Mouse (Mus musculus) heart, embryonic 10.5 days (tissue): ENCODE measurements at regions not wholly inside any gene's neighbourhood (a gene's known extent, or its start where the extent isn't known, plus 50 kb on each side); places are given as distances from the start of the nearest gene placed in this dataset.

Experiments
- DNase-seq: peaks from one replicate; pipeline ENCODE4 v3.0.0-alpha.2; 2017; ENCODE audit warnings: low spot score
- H3K27ac ChIP-seq: fragments of 300-500 bp; sonication (generic); 2 replicates; pipeline ENCODE4 v1.5.1; 2016; ENCODE audit warnings: mild to moderate bottlenecking
- H3K27me3 ChIP-seq: fragments of 300-500 bp; sonication (generic); 2 replicates; pipeline ENCODE4 v1.6.1; 2016; ENCODE audit warnings: mild to moderate bottlenecking; ENCODE audit not compliant: poor library complexity, insufficient read depth, severe bottlenecking
- H3K36me3 ChIP-seq: fragments of 300-500 bp; sonication (generic); 2 replicates; pipeline ENCODE4 v1.6.1; 2016; ENCODE audit warnings: mild to moderate bottlenecking, moderate library complexity
- H3K4me1 ChIP-seq: fragments of 300-500 bp; sonication (generic); 2 replicates; pipeline ENCODE4 v1.6.1; 2016; ENCODE audit warnings: mild to moderate bottlenecking
- H3K4me3 ChIP-seq: fragments of 300-500 bp; sonication (generic); 2 replicates; pipeline ENCODE4 v1.5.1; 2016; ENCODE audit warnings: mild to moderate bottlenecking, moderate library complexity
- H3K9me3 ChIP-seq: fragments of 300-500 bp; sonication (generic); 2 replicates; pipeline ENCODE4 v1.6.1; 2016; ENCODE audit warnings: mild to moderate bottlenecking, moderate library complexity
- WGBS: fragments of 180-500 bp; shearing (Covaris S2); methylation state at CpG from one replicate; pipeline ENCODE4 v1.1.7; 2016; 5-methylcytosine and 5-hydroxymethylcytosine counted together

- 81% methylated on average over 9 of the region's 9 CpGs for WGBS
- no peaks in the 10 kb centered on the region for H3K9me3 ChIP-seq
Measured at GRCm38 (mm10) chr10:117512424-117513257, 116.7 kb upstream of the Cpm start.

GRCm38 (mm10) chr10:117511483-117512406 lies 117.6 kb upstream of the Cpm start:
- Histone ChIP-seq H3K9me3 (no peaks in the 10 kb centered on the region), H3K4me1 (no peaks in the 10 kb centered on the region), H3K4me3 (no peak overlapping the region), H3K27ac (no peak overlapping the region), H3K36me3 (no peaks in the 10 kb centered on the region), H3K27me3 (no peaks in the 10 kb centered on the region)
- WGBS: 84% methylated on average over 8 of the region's 8 CpGs
- DNase-seq: no peak

More at GRCm38 (mm10) chr10:117512424-117513257, 116.7 kb upstream of the Cpm start:
- H3K27me3 ChIP-seq: no peaks in the 10 kb centered on the region
- no peak overlapping the region for H3K4me3 ChIP-seq
- H3K27ac ChIP-seq: no peak overlapping the region
- H3K4me1 ChIP-seq: peaks cover 6% of the 10 kb centered on the region
- H3K36me3 ChIP-seq: no peaks in the 10 kb centered on the region
- DNase-seq: no peak

DNA sequence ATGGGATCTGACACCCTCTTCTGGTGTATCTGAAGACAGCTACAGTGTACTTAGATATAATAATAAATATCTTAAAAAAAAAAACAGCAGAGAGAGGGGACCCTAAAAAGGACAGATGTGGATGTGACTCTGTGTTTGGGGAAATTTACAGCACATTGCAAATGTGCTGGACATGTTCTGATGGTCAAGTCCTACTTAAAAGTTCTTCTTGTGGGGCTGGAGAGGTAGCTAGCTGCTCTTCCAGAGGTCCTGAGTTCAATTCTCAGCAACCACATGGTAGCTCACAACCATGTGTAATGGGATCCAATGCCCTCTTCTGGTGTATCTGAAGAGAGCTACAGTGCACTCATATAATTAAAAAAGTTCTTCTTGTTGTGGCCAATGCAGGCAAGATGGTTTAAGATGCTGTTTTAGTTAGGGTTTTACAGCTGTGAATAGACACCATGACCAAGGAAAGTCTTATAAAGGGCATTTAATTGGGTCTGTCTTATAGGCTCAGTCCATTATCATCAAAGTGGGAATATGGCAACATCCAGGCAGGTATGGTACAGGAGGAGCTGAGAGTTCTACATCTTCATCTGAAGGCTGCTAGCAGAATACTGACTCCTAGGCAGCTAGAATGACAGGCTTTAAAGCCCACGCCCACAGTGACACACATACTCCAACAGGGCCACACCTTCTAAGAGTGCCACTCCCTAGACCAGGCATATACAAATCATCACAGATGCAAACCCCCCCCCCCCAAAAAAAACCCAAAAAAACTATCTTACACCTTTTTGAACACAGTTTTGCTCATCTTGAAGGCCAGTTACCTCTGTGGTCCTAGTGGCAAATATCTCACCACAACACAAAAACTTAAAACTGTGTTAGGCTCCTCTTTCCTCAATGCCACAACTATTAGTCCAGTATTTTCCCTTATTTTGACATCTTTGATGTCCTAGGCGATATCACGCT lies 118.5 kb upstream of the Cpm start:
- H3K36me3 ChIP-seq: no peaks in the 10 kb centered on the region
- no peaks in the 10 kb centered on the region for H3K9me3 ChIP-seq
- no peak overlapping the region for H3K27ac ChIP-seq
- WGBS: 86% methylated on average over 3 of the region's 3 CpGs
- no peak for DNase-seq
- no peaks in the 10 kb centered on the region for H3K27me3 ChIP-seq
- H3K4me1 ChIP-seq: no peaks in the 10 kb centered on the region
- no peak overlapping the region for H3K4me3 ChIP-seq

- Histone ChIP-seq H3K27ac (no peak overlapping the region), H3K4me1 (no peaks in the 10 kb centered on the region), H3K36me3 (no peaks in the 10 kb centered on the region), H3K9me3 (no peaks in the 10 kb centered on the region), H3K4me3 (no peak overlapping the region), H3K27me3 (no peaks in the 10 kb centered on the region)
- 83% methylated on average over 2 of the region's 2 CpGs for WGBS
- DNase-seq: no peak
Measured at GRCm38 (mm10) chr10:117510224-117510486, 119.1 kb upstream of the Cpm start.

- H3K27me3 ChIP-seq: no peaks in the 10 kb centered on the region
- H3K27ac ChIP-seq: no peak overlapping the region
- no peaks in the 10 kb centered on the region for H3K9me3 ChIP-seq
- H3K36me3 ChIP-seq: no peaks in the 10 kb centered on the region
- WGBS: 79% methylated on average over 9 of the region's 9 CpGs
- H3K4me3 ChIP-seq: no peak overlapping the region
- no peaks in the 10 kb centered on the region for H3K4me1 ChIP-seq
- DNase-seq: no peak
Measured at GRCm38 (mm10) chr10:117509431-117510223, 119.7 kb upstream of the Cpm start.

- Histone ChIP-seq H3K27ac (no peak overlapping the region), H3K27me3 (no peaks in the 10 kb centered on the region), H3K36me3 (no peaks in the 10 kb centered on the region), H3K9me3 (no peaks in the 10 kb centered on the region), H3K4me1 (no peaks in the 10 kb centered on the region), H3K4me3 (no peak overlapping the region)
- DNase-seq: no peak
- 87% methylated on average over 5 of the region's 5 CpGs for WGBS
Measured at GRCm38 (mm10) chr10:117506252-117506992, 122.9 kb upstream of the Cpm start.

GRCm38 (mm10) chr10:117505529-117505928 lies 123.8 kb upstream of the Cpm start:
- Histone ChIP-seq H3K9me3 (no peaks in the 10 kb centered on the region), H3K4me1 (no peaks in the 10 kb centered on the region), H3K27me3 (no peaks in the 10 kb centered on the region), H3K4me3 (no peak overlapping the region), H3K27ac (no peak overlapping the region), H3K36me3 (no peaks in the 10 kb centered on the region)
- DNase-seq: no peak
- 73% methylated on average over 4 of the region's 4 CpGs for WGBS

- Histone ChIP-seq H3K9me3 (no peaks in the 10 kb centered on the region), H3K27me3 (no peaks in the 10 kb centered on the region), H3K4me1 (no peaks in the 10 kb centered on the region), H3K36me3 (no peaks in the 10 kb centered on the region), H3K4me3 (no peak overlapping the region), H3K27ac (no peak overlapping the region)
- WGBS: 75% methylated on average over 3 of the region's 3 CpGs
- no peak for DNase-seq
Measured at GRCm38 (mm10) chr10:117505057-117505456, 124.2 kb upstream of the Cpm start.

GRCm38 (mm10) chr10:117504267-117504902 lies 124.6 kb upstream of the Cpsf6 start:
- H3K4me3 ChIP-seq: no peak overlapping the region
- H3K9me3 ChIP-seq: no peaks in the 10 kb centered on the region
- 72% methylated on average over 5 of the region's 5 CpGs for WGBS
- no peak overlapping the region for H3K27ac ChIP-seq
- no peaks in the 10 kb centered on the region for H3K36me3 ChIP-seq
- no peaks in the 10 kb centered on the region for H3K4me1 ChIP-seq
- DNase-seq: no peak
- no peaks in the 10 kb centered on the region for H3K27me3 ChIP-seq

GRCm38 (mm10) chr10:117503222-117504184 lies 123.7 kb upstream of the Cpsf6 start:
- Histone ChIP-seq H3K4me3 (no peak overlapping the region), H3K27me3 (no peaks in the 10 kb centered on the region), H3K27ac (no peak overlapping the region), H3K4me1 (no peaks in the 10 kb centered on the region), H3K9me3 (no peaks in the 10 kb centered on the region), H3K36me3 (no peaks in the 10 kb centered on the region)
- DNase-seq: no peak
- WGBS: 75% methylated on average over 22 of the region's 22 CpGs
